Mouse (Mus musculus) lung, postnatal 0 days (tissue): ENCODE data around the gene Adamts18.

Experiments
- CTCF ChIP-seq: IDR thresholded peaks from 2 replicates; pipeline ENCODE4 v1.5.1; 2016; ENCODE audit warnings: antibody characterized with exemption, mild to moderate bottlenecking
- EP300 ChIP-seq: IDR thresholded peaks from 2 replicates; pipeline ENCODE4 v1.6.1; 2016; ENCODE audit warnings: antibody characterized with exemption, mild to moderate bottlenecking, control low read depth

DNA sequence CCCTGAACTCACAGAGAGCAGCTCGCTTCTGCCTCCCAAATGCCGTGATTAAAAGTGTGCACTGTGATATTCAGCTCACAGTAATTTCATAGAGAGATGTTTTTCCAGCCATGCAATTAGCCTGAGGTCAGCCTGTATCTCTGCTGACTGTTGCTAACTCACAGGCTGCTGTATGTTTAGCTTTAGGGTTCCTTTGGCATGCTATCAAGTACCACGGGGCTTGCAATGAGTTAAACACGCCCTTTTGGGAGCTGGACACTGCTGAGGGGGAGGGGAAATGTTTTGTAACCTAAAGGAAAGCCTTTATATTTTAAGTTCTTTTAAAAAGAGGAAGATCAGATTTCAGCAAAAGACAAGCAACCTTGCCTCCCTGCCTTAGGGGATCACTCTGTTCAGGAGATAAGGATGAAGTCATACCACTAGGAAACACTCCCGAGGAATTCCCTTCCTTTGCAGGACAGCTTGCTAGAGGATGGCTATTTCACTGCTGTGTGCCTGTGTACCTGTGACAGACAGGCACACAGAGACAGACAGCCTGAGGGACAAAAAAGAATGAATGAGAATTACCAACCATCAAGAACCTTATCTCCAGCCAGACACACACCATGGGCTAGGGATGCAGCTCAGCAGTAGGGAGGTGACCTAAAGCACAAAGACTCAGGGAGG lies 124.5 kb downstream of the Adamts18 start:
- TF ChIP-seq CTCF (no peak), EP300 (no peak)
